Mouse (Mus musculus): ENCODE data around the gene Me3.

Gene Me3

DNA sequence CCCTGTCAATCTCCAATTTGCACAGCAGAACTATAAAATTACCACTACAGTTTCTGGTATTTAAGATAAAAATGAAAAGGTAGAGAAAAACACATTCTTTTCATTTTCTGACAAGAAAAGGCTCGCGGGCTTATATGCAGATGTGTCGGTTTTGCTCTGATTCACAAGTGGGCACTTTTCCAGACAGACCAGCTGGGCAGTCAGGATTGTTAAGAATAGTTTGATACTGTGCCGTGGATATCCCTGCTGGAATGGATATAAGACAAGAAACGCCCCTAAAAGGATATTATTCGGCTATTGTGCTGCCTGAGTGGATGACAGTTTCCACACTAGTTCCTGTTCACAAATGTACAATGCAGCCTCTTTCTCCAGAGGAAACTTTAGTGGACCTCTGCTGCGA is 116.2 kb downstream of the Me3 start:
- DNase-seq = no peak

DNA sequence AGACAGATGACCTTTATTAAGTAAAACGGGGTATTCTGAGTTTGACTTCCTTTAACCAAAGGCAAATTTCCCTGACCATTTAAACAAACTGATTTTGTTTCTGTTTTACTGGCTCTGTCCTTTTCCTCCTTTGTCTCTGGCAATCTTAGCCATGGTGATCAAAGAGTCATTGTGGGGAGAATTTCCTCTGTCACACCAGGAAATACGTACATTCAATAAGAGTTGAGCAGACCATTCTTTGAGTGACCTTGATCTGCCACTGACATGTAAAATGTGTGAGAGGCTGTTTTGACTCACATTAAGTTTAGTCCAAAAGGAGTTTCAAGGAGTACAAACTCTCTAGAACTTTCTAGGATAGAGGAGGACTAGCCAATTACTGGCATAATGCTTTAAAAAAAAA is 117.0 kb downstream of the Me3 start:
- DNase-seq = no peak

DNA sequence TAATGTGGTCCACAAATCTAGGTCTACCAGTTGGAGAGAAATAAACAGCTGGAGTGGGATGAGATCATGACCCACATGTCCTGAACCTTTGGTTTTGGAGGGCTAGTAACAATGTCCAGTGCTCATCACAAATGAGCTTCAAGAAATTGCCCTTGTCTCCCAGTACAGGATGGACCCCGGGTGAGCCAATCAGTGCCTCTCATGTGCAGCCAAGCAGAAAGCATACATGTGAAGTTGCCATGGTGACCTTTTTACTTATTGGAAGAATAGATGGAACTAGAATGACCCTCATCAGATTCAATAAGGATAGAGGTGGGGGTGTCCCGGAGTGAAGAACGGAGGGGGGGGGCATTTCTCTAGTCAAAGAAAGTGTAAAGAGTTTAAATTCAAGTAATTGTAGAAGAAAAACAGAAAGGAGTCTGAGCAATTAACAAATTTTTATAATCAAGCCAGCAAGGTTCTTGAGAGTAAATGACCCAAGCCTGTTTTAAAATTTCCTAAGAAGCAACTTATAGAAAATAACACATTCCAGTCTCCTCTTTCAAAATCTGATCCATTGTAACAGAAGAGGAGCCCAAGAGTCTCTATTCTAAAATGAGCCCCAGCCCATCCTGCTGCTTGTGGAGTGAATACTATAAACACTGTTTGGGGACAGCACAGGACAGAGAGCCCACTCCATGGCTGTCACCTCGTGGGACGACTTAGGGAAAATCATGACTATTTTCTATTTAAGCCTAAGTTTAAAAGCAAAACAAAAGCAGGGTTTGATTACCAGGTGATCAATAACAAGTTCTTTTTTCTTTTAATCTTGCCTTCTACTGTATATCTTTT is 134.7 kb downstream of the Me3 start:
- DNase-seq = no peak

DNA sequence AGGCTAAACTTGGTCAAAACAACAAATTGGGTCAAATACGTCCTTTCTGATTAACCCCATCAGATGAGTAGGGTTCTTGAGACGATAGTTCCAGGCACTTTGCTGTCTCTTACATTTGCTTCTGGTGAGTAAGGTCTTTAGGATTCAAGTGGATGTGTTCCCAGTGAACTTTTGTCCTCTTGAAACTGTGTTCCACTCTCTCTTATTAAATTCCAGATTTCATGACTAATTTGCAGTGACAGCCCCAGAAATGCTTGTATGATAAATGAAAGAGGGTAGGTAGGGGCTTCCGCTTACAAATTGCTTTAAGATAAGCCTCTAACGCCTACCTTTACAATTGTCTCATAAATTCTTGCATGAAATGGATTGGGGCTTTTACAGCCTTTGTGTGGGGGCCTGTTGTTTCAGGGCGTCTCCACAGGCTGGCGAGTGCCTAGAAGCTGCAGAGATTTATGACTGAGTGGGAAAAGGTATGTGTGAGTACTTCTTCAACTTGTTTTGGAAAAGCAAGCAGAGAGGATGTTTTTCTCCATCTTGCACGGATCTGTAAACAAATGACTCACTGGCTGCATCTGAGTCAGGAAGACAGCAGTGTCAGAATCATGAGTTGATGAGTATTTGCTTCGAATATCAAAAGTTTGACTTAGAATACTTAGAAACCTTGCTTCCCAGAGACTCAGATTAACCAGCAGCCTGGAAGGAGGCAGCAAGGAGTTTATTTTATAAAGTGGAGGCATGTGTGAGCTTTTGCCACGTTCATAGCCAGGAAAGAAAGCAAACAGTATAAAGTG is 137.1 kb downstream of the Me3 start:
- no peak for DNase-seq

DNA sequence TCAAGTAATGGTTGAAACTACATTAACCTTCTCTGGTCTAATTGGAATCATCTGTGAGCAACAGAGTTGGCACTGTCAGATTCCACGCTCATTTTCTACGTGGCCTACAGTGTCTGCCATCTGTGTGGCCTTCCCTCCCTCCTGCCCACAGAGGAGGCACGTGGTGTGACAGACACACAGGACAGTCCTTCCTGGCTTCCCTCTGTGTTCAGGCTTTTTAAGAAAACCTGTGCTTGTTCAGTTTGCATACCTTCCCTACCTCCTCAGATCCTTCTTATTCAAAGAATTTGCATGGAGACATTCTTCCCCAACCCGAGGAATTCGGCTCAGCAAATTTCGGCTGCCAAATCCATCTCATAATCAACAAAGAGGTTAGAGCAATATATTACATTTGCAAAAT is 137.8 kb downstream of the Me3 start:
- no peak for DNase-seq

DNA sequence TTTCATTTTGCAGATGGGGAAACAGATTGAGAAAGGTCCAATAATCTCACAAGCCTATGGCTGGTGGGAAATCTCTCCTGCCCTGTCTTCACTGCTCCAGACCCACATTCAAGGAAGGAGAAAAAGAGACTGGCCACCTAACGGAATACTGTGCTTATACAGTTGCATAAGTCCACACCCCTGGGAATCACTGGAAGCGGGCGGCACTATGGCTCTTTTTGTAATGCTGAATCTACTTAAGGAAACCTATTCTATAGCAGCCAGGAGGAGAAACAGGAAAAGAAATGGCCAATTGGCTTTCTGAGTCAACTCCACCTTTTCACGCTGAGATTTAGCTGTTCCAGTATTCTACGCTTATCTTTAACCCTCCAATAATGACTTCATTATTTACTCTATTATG is 140.7 kb downstream of the Me3 start:
- no peak for DNase-seq

DNA sequence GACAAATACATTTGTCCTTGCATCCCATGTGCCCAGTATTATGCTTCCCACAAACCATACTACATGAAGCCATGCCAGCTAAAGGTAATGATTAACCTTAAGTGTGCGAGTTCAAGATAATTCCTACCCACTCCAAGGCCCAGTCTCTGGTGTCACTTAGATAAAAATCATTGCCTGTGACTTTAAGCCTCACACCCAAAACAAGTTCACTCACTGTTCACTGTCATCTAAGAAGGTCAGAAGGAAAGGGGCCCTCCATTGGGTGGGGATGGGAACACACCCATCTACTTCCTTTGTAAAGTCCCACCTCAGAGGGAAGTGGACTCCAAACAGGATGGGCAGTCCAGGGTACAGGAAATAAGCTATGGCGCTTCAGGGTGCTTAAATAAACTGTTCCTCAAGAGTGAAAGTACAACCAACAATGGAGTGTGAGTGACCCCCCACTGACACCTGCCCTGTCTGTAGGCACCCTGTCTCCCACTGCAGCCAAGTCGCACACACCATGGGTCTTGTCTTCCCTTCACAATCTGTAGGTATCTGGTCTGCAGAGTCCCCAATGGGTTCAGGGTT is 141.2 kb downstream of the Me3 start:
- no peak for DNase-seq

DNA sequence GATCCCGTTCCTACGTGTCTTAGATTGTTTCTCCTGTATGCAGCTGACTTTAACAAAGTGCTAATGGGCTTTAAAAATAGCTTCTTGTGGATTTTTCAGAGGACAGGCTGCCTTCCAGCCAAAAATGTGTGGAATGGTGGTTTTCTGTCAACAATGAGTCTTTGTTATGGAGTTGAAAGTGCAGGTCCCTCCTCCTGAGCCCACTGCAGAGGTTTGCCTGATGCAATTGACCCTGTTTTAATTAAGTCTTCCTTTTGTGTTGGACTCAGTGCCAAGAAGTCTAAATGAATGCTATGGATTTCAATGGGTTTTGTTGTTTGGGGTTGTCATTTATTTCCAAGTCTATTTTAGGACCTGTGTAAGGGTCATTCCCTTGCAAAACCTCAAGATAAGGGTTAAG is 141.7 kb downstream of the Me3 start:
- no peak for DNase-seq

DNA sequence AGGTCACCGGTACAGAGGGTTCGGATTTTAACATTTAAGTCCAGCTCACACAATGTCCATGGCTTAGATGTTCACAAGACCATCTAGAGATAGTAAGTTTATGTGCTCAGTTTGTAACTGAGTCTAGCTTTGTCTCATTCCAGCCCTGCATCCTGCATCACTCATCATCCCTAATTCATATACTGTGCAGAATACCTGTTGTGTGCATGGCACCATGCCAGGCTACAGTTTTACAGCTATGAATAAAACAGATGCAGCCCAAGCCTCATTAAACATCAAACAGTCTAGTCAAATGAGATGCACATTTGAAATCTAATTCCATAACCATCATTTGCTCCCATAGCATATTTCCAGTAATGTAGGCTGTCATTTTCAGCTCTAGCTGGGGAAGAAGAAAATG is 143.7 kb downstream of the Me3 start:
- no peak for DNase-seq

DNA sequence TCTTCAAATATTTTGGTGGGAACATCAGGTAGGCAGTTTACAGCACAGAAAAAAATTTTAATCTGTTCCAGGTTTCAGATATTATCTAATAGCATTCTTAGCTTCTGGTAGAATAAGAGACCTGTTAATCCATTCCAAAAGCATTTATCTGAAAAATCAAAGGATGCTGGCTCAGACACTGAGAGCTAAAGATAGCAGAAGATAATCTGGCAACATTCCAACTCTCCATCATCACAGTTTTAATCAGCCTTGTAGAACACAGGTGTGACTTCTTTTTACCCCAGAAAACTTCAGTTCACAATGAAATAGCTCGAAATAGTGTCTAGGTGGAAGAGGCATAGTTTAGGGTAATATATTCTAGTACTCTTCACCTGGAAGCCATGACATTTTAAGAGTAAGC is 149.2 kb downstream of the Me3 start:
- no peak for DNase-seq

DNA sequence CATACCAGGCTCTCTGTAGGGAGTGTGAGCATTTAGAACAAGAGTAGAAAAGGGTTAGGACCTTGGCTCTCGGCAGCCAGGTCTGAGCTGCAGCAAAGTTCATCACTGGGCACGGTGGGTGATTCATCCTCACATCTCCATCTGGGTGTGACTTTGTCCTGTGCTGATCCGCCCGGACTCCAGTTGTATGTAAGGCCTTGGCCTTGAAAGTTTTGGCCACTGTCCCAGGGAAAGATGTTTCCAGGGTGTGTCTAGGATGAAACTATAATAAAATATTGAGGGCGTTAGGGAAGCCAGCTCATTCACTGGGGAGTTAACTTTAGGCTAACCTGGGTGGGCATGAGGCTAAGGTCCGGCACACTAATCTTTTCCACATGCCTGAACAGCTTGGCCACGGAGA is 155.5 kb downstream of the Me3 start:
- no peak for DNase-seq

DNA sequence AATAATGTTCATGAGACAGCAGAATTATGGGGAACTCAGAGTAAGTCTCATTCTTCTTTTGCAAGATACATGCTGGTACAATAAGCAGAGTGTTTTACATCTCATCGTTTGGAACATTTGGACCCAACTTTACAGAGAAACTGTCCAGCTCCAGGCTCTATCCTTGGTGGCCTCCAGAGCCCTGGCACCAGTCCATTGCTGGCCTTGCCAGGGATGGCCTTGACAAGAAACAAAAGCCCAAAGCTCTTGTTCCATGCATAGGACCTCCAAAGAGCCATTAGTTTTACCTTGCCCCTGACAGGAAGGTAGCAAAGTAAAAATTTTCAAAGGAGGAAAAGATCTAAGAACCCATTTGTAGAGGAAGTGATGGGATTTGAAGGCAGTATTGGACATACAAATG is 160.4 kb downstream of the Me3 start:
- DNase-seq = no peak

DNA sequence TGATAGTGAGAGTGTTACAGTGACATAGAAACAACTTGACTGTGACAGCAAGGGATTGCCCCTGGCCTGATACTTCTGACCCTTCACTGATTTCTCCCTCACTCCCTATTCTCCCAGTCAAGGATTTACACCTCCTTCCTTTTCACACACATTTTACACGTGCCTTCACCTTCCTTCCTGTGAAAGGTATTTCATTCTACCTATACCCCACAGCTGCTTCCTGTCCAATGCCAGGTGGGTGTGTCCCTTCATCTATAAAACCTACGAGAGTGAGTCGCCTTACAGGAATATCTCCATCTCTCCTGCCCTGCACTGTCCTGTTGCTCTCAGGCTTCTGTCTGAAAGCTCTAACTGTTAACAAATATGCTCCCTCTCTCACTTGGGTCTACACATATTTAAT is 163.2 kb downstream of the Me3 start:
- DNase-seq = no peak

DNA sequence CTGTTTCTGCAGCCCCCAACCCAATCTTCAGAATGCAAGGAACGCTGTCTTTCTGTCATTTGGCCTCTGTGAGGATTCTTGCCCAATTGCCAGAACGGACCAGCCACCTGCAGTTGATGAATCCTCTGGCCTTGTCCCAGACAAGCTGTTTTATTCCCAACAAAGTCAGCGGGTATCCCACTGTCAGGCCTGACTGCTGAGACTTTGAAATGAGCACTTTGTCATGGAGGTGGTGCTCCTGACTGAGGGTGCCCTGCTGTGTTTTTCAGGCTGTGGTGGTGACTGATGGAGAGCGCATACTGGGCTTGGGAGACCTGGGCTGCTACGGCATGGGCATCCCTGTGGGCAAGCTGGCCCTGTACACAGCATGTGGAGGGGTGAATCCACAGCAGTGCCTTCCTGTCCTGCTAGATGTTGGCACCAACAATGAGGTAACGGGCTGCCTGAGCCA is 164.2 kb downstream of the Me3 start:
- no peak for DNase-seq

DNA sequence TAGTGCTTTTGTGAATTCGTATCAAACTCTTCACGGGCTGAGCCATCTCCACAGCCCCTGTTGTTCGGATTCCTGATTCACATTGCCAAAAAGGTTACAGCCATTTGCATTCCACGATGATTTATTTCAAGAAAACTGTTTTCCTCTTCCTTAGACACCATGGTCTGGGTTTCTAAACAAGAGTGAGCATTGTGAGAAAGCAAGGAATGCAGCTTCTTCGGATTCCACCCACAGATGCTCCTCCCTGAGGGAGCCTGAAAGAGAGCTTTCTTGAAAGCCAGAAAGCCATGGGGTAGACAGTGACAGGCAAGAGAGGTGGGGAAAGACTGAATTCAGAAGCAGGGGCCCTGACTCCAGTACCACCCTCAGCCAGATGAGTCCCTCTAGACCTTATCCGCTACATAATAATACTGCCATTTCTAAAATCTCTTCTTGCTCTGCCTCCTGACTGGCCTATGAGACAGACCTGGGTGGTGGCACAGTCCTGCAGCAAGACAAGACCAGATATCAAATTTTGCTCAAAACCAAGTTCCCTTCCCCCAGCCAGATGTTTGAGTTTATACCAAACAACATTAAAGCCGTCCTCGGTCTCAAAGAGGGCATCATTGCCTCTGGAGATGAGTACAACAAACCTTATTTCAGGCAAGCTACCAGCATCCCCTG is 166.3 kb downstream of the Me3 start:
- no peak for DNase-seq

DNA sequence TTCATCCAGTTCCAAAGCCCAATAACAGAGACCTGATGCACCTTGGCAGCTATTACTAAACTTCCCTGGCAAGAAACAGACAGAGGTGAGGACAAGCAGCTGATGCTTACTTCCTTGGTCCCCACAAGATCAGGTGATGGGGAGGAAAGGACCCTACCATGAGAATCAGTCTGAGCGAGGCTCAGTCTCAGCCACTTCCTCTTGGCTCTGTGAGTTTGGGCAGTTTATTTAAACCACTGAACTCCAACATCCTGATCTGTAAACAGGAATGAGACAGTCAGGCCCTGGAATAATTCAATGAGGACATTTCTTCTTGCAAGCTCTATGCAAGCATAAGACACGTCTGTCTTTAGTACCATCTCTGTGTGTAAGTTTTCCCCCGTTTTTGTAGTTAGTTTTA is 170.3 kb downstream of the Me3 start:
- DNase-seq = no peak

DNA sequence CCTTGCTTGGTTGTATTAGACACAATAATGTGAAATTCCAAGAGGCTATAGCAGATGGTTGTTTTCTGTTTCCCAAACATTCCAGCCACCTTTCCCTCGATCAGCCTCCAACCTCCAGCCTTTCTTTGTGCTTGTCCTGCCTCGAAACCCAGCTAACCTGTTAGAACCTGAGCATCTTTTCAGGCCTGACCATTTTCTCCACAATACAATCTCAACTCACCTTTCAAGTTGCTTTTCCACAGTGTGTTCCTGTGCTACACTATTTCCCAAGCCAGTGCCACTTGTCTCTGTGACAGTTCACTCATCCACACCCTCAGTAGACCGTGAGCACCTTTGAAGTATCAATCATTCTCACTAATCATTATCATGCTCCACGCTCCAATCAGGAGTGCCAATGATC is 171.8 kb downstream of the Me3 start:
- DNase-seq = no peak

DNA sequence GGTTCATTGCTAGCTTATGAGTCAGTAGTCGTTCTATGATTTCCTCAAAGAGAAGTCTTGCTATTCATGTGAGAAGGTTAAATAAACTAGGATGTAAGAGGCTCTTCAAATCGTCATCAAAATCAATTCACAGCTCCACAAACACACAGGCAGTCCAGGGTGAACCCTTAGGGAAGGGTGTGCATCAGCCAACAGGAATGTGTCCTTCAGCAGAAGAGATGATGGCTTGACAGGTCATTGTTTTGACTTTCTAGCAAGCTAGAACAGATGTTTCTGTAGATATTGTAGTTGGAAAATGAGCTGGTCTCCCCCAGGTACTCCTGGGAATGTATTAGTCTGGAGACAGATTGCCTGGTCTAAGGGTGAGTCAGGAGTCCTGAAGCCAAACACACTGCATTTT is 177.2 kb downstream of the Me3 start:
- DNase-seq = no peak

DNA sequence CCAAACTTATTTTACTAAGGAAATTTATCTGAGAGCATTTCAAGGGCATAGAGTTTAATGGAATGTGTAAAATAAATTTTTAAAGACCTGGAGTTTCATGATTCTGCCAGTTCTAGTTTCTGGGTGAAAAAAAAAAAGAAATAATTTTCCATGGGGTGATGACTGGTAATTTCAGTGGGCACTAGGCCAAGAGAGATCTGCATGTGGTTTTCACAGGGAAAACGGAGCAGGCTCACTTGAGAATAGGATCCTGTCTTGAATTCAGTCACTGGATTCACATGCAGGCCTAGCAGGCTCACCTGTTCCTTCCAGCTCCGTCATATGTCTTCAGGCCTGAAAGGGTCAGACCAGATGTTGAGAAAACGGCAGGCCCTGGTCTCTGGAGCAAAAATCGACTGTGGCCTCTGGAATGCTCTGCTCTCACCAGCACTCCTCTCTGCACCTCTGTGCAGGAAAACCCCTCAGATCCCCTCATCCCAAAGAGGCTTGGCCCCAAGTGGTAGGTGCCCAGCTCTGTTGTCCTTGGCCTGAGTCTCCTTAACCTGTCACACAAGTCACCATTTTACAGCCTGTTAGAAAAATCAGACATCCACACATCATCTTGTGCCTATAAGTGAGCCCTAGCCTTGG is 196.4 kb downstream of the Me3 start:
- DNase-seq = no peak

DNA sequence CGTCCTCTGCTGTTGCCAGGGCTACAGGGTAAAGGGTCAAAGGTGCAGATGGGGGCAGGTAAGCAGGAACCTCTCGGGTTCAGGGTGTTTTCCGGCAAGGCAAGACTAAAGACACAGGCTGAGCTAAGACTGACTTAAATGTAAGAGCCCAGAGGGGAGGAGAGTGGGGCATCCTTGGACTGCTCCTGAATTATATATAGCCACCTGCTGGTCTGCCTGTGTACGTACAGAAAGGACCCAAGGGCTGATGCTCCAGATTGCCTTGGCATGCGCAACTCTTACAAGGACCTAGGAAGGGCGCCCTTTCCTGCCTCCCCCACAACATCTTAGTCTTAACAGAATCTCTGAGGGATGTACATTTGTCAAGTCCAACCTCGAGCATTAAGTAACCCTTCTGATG is 197.0 kb downstream of the Me3 start:
- DNase-seq = no peak

DNA sequence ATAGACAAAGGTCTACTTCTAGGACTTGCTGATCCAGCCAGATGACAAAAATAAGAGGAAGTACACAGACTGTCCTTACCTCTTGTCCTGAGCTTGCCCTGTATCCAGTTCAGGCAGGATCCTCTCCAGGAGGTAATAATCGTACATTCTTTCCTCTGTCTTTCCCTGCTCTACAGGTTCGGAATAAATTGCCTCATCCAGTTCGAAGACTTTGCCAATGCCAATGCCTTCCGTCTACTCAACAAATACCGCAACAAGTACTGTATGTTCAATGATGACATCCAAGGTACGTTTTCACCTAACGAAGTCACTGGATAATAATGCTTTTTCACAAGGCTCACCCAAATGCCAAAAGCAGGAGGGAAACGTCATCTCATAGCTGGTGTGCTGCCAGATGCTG is 201.3 kb downstream of the Me3 start:
- DNase-seq = no peak

DNA sequence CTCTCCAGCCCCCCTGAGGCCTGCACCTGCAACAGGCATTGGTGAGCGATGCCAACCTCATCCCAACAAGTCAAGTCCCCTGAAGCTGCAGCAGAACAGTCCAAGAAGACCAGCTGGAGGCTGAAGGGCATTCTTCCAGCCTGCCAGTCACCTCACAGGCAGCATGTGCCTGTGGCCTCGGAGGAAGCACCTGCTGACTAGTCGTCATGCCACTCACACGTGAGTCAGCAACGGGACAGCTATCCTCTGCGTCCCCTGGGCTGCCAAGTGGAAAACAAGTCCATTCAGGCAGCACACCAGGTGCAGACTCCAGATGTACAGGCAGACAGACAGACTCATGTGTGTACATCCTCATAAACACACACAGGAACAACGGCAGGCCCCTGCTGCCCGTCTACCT is 203.4 kb downstream of the Me3 start:
- DNase-seq = no peak

DNA sequence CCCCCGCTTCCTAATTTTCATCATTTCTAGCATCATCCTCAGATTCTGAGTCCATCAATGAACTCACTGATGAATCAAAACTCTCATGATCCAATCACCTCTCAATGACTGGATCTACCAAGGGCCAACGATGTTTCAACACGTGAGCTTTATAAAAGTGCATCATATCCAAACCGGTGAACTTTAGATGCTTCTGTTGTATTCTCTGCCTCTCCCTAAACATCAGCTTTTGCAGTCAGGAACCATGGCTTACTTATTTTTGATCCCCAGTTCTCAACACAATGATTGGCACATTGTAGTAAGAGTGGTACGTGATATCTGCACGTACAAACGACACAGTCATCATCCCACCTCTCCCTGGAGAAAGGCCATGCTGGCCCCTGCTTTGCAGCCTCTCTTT is 204.5 kb downstream of the Me3 start:
- no peak for DNase-seq
